Mouse (Mus musculus): ENCODE results near the gene Tdpoz1.

DNA sequence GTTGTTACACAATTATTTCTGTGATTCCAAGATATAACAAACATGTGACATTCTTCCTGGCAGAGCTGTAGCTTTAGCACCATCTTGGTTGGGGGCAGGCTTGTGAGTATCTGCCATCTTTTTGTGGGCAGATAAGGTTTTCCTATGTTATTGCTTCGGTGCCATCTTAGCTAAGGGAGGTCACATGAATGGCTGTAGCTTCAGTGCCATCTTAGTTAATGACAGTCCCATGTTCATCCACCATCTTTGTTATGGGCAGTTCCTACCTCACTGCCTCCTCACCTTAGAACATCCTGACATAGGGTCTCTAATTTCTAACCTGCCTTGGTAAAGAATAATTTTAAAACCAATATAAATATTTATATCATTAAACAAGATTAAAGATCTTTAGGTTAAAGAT lies 21.9 kb downstream of the Tdpoz1 start:
- TF ChIP-seq CTCF (conservative IDR thresholded peaks at IDR 0.05; ENCODE audit: low read length) (no peak), POU5F1 (IDR thresholded peaks at IDR 0.05; ENCODE audit: borderline replicate concordance, low read length) (no peak)

Measured in E14TG2a.4 (cell line).